Mouse (Mus musculus): ENCODE data around the gene Btnl2.

Btnl2 gene

GRCm38 (mm10) chr17:34398058-34398710 lies 43.6 kb downstream of the Btnl2 start:
- in situ Hi-C loops (cut with MboI, MseI) = no loop called here

GRCm38 (mm10) chr17:34398711-34399393 lies 44.2 kb downstream of the Btnl2 start, which contains the start of gene BC051142:
TSS of gene BC051142 (plus strand) at chr17:34398820.
- in situ Hi-C loops (cut with MboI, MseI) = no loop called here

GRCm38 (mm10) chr17:34399394-34399715 lies 44.7 kb downstream of the Btnl2 start:
- in situ Hi-C loops (cut with MboI, MseI) = no loop called here

GRCm38 (mm10) chr17:34411117-34411516 lies 56.5 kb downstream of the Btnl2 start:
- in situ Hi-C loops (cut with MboI, MseI) = no loop called here
